Mouse (Mus musculus): ENCODE measurements around the gene Gpr155. TPM values are rescaled to one million over a fixed set of nuclear protein-coding genes. Genes with fewer than 3 reads are reported as not detected.

Gpr155 gene
- polyA plus RNA-seq, 1 experiment from 2014 or later = 6.5 TPM

GRCm38 (mm10) chr2:73298841-73299240, 87.5 kb downstream of the Gpr155 start:
- peaks cover 3% of the 10 kb centered on the region; the same call in 1 of the 2 replicates for H3K36me3 ChIP-seq (ENCODE audit: control insufficient read depth, insufficient read depth, low read length)
- H3K4me1 ChIP-seq (ENCODE audit: control insufficient read depth, insufficient read depth, low read length) = no peaks in the 10 kb centered on the region
- H3K9me3 ChIP-seq (replicated peaks; ENCODE audit: control insufficient read depth, low read length) = no peaks in the 10 kb centered on the region
- H3K27me3 ChIP-seq (ENCODE audit: control insufficient read depth, insufficient read depth, low read length) = no peaks in the 10 kb centered on the region
- H3K4me3 ChIP-seq (replicated peaks; ENCODE audit: low read length) = no peak overlapping the region
- H3K4me2 ChIP-seq (ENCODE audit: low read depth, low read length) = no peak overlapping the region
- no peak overlapping the region for H3K9ac ChIP-seq (ENCODE audit: low read length)
- no peak for ATAC-seq (ENCODE audit: insufficient read depth, low FRiP score)
- no peak overlapping the region for H3K27ac ChIP-seq (ENCODE audit: low read length)
- whole genome bisulfite sequencing = 85% methylated on average over 3 of the region's 3 CpGs

- peaks cover 3% of the 10 kb centered on the region; the same call in 1 of the 2 replicates for H3K36me3 ChIP-seq (ENCODE audit: control insufficient read depth, insufficient read depth, low read length)
- no peak overlapping the region for H3K4me2 ChIP-seq (ENCODE audit: low read depth, low read length)
- H3K4me1 ChIP-seq (ENCODE audit: control insufficient read depth, insufficient read depth, low read length) = no peaks in the 10 kb centered on the region
- WGBS = 87% methylated on average over 7 of the region's 7 CpGs
- no peaks in the 10 kb centered on the region for H3K9me3 ChIP-seq (replicated peaks; ENCODE audit: control insufficient read depth, low read length)
- H3K4me3 ChIP-seq (replicated peaks; ENCODE audit: low read length) = no peak overlapping the region
- no peak overlapping the region for H3K9ac ChIP-seq (ENCODE audit: low read length)
- H3K27me3 ChIP-seq (ENCODE audit: control insufficient read depth, insufficient read depth, low read length) = no peaks in the 10 kb centered on the region
- no peak for ATAC-seq (ENCODE audit: insufficient read depth, low FRiP score)
- no peak overlapping the region for H3K27ac ChIP-seq (ENCODE audit: low read length)
These were observed 88.2 kb downstream of the Gpr155 start for GRCm38 (mm10) chr2:73298154-73298553.

- Histone ChIP-seq H3K4me3 (replicated peaks; ENCODE audit: low read length) (no peak overlapping the region), H3K27me3 (ENCODE audit: control insufficient read depth, insufficient read depth, low read length) (no peaks in the 10 kb centered on the region), H3K4me2 (ENCODE audit: low read depth, low read length) (no peak overlapping the region), H3K9me3 (replicated peaks; ENCODE audit: control insufficient read depth, low read length) (no peaks in the 10 kb centered on the region), H3K36me3 (ENCODE audit: control insufficient read depth, insufficient read depth, low read length) (no peaks in the 10 kb centered on the region), H3K27ac (ENCODE audit: low read length) (no peak overlapping the region), H3K4me1 (ENCODE audit: control insufficient read depth, insufficient read depth, low read length) (no peaks in the 10 kb centered on the region), H3K9ac (ENCODE audit: low read length) (no peak overlapping the region)
- no peak for ATAC-seq (ENCODE audit: insufficient read depth, low FRiP score)
- WGBS = 78% methylated on average over 7 of the region's 7 CpGs
These were observed 91.3 kb downstream of the Gpr155 start for GRCm38 (mm10) chr2:73295023-73295422.

Other genes starting within 250 kb of the Gpr155 start
- 77.9 and 80.8 TPM in 2 replicates for gene Ola1, start 167.6 kb downstream of the Gpr155 start, polyA plus RNA-seq (2015; fragmentation: Nextera tagmentation; extraction: Ambion mirVana)
- not detected in 2 replicates for gene Sp9, start 114.6 kb downstream of the Gpr155 start, polyA plus RNA-seq (2015; fragmentation: Nextera tagmentation; extraction: Ambion mirVana)
- 14.7 and 16.1 TPM in 2 replicates for gene Scrn3, start 74.0 kb downstream of the Gpr155 start, polyA plus RNA-seq (2015; fragmentation: Nextera tagmentation; extraction: Ambion mirVana)
- gene Cir1, start 73.9 kb downstream of the Gpr155 start, polyA plus RNA-seq (2015; fragmentation: Nextera tagmentation; extraction: Ambion mirVana) = 16.2 and 22.4 TPM in 2 replicates
- gene Wipf1, start 143.2 kb upstream of the Gpr155 start, polyA plus RNA-seq (2015; fragmentation: Nextera tagmentation; extraction: Ambion mirVana) = 5.6 and 7.0 TPM in 2 replicates
- 0.16 and 1.7 TPM in 2 replicates for gene Chrna1, start 193.8 kb upstream of the Gpr155 start, polyA plus RNA-seq (2015; fragmentation: Nextera tagmentation; extraction: Ambion mirVana)